Mouse (Mus musculus): ENCODE data around the gene Uspl1. TPM values are rescaled to one million over a fixed set of nuclear protein-coding genes. Genes with fewer than 3 reads are reported as not detected.

Uspl1 gene
- 13.7 TPM for polyA plus RNA-seq (2014; fragmentation: Illumina TruSeq; extraction: RNeasy Lipid Tissue Mini Kit (QIAGEN cat#74804); ENCODE audit: low read depth, low replicate concordance)

GRCm38 (mm10) chr5:149184104-149184843 is at the start of gene Uspl1, which contains the start of gene Hmgb1:
Gene Uspl1 (plus strand): TSS chr5:149184350.
Gene Hmgb1 (minus strand): TSS chr5:149184489.

GRCm38 (mm10) chr5:149264405-149264804 is 80.3 kb downstream of the Uspl1 start, which contains the start of gene Alox5ap:
Gene Alox5ap (plus strand): TSS chr5:149264767.

Other genes starting within 250 kb of the Uspl1 start
- gene Gm42791, start 189.2 kb upstream of the Uspl1 start, polyA plus RNA-seq (2014; fragmentation: Illumina TruSeq; extraction: RNeasy Lipid Tissue Mini Kit (QIAGEN cat#74804); ENCODE audit: low read depth, low replicate concordance) = 0.67 TPM
- gene Hmgb1, start 139 bp downstream of the Uspl1 start, polyA plus RNA-seq (2014; fragmentation: Illumina TruSeq; extraction: RNeasy Lipid Tissue Mini Kit (QIAGEN cat#74804); ENCODE audit: low read depth, low replicate concordance) = 337 TPM
- 30.2 TPM for gene Alox5ap, start 80.4 kb downstream of the Uspl1 start, polyA plus RNA-seq (2014; fragmentation: Illumina TruSeq; extraction: RNeasy Lipid Tissue Mini Kit (QIAGEN cat#74804); ENCODE audit: low read depth, low replicate concordance)
- 20.1 TPM for gene Medag, start 227.4 kb downstream of the Uspl1 start, polyA plus RNA-seq (2014; fragmentation: Illumina TruSeq; extraction: RNeasy Lipid Tissue Mini Kit (QIAGEN cat#74804); ENCODE audit: low read depth, low replicate concordance)

Measured in adipose tissue, adult 10 weeks (tissue).